Mouse (Mus musculus): ENCODE measurements around the gene AA467197.

- TF ChIP-seq POLR2A (IDR thresholded peaks at IDR 0.05; ENCODE audit: insufficient read length, low read depth) (no peak), MYOG (IDR thresholded peaks at IDR 0.05; ENCODE audit: control insufficient read depth in 1 of 3, insufficient read depth in 1 of 3, insufficient read length in 2 of 3, low read depth in 2 of 3) (no peak), POLR2AphosphoS2 (IDR thresholded peaks at IDR 0.05; ENCODE audit: insufficient read length, low read depth) (no peak), E2F4 (IDR thresholded peaks at IDR 0.05; ENCODE audit: insufficient read depth) (no peak), TCF12 (IDR thresholded peaks at IDR 0.05; ENCODE audit: insufficient read depth, poor library complexity, severe bottlenecking) (no peak), CEBPB (IDR thresholded peaks at IDR 0.05; ENCODE audit: insufficient read depth, poor library complexity, severe bottlenecking) (no peak), MAX (IDR thresholded peaks at IDR 0.05; ENCODE audit: low read depth) (no peak), SRF (IDR thresholded peaks at IDR 0.05; ENCODE audit: control insufficient read depth, insufficient read length, low read depth) (no peak)
Measured at GRCm38 (mm10) chr2:122656767-122657166, 20.0 kb downstream of the AA467197 start.
